Mouse (Mus musculus) thymus, adult 2 months (tissue): ENCODE results near the gene P4ha2.

Experiments
- CTCF ChIP-seq: fragments of 200-500 bp; IDR thresholded peaks from 2 replicates; pipeline ENCODE4 v1.5.1; 2012; ENCODE audit warnings: mild to moderate bottlenecking, control low read depth, low read length, moderate library complexity, borderline replicate concordance; ENCODE audit not compliant: control insufficient read depth, poor library complexity, insufficient read depth; ENCODE audit errors: extremely low read depth
- POLR2A ChIP-seq: fragments of 200-500 bp; IDR thresholded peaks from 2 replicates; pipeline ENCODE4 v1.6.1; 2012; ENCODE audit warnings: mild to moderate bottlenecking, low read length, control low read depth, moderate library complexity; ENCODE audit not compliant: control insufficient read depth, poor library complexity, insufficient read depth; ENCODE audit errors: extremely low read depth

- TF ChIP-seq POLR2A (no peak), CTCF (no peak)
Observed at GRCm38 (mm10) chr11:54155864-54156263, 56.0 kb downstream of the P4ha2 start.
